Mouse (Mus musculus) kidney, adult 2 months (tissue): ENCODE data around the gene Shkbp1. TPM values are rescaled to one million over a fixed set of nuclear protein-coding genes. Genes with fewer than 3 reads are reported as not detected.
A peak's percentile ranks its signal among the peaks of the same experiment; 100 is the strongest.

Source experiments
- DNase-seq: peaks from one replicate; pipeline ENCODE4 v3.0.0; 2021
- H3K27ac ChIP-seq: fragments of 200-500 bp; 2 replicates; pipeline ENCODE4 v1.5.1; 2012; ENCODE audit warnings: low read depth, low read length, control low read depth, inconsistent platforms; ENCODE audit not compliant: insufficient read depth
- H3K27me3 ChIP-seq: fragments of 200-500 bp; replicated peaks from 2 replicates; pipeline ENCODE4 v1.6.1; 2012; ENCODE audit warnings: mild to moderate bottlenecking, moderate library complexity, low read length, inconsistent platforms; ENCODE audit not compliant: control insufficient read depth, insufficient read depth
- H3K36me3 ChIP-seq: fragments of 200-500 bp; 2 replicates; pipeline ENCODE4 v1.6.1; 2012; ENCODE audit warnings: mild to moderate bottlenecking, moderate library complexity, low read length, inconsistent platforms; ENCODE audit not compliant: control insufficient read depth, insufficient read depth
- H3K4me1 ChIP-seq: fragments of 200-500 bp; 2 replicates; pipeline ENCODE4 v1.6.1; 2011; ENCODE audit warnings: low read length; ENCODE audit not compliant: control insufficient read depth, insufficient read depth
- H3K4me3 ChIP-seq: fragments of 200-500 bp; 2 replicates; pipeline ENCODE4 v1.5.1; 2011; ENCODE audit warnings: mild to moderate bottlenecking, low read depth, low read length, control low read depth; ENCODE audit not compliant: insufficient read depth
- CTCF ChIP-seq: fragments of 200-500 bp; conservative IDR thresholded peaks from 2 replicates; pipeline ENCODE4 v1.5.1; 2011; ENCODE audit warnings: low read depth, mild to moderate bottlenecking, control low read depth, low read length, moderate library complexity, mixed read lengths; ENCODE audit not compliant: insufficient read depth, insufficient read length
- POLR2A ChIP-seq: fragments of 200-500 bp; IDR thresholded peaks from one replicate; pipeline ENCODE4 v1.6.1; 2011; ENCODE audit warnings: low read depth, low read length, control low read depth
- WGBS: fragments of 180-500 bp; shearing (Covaris S2); methylation state at CpG from one replicate; pipeline ENCODE4 v1.1.7; 2018; 5-methylcytosine and 5-hydroxymethylcytosine counted together
- polyA plus RNA-seq: library from polyadenylated mRNA; depleted of rRNA; stranded (reverse); fragments of >200 nt; gene quantifications from 2 replicates; pipeline ENCODE4 v1.2.3, GENCODE M21; 2012

The Shkbp1 gene
- polyA plus RNA-seq, 1 experiment = 39.2 TPM

- peaks cover 8% of the 10 kb centered on the region; the same call in 1 of the 2 replicates for H3K4me1 ChIP-seq
- under 1% methylated on average over 39 of the region's 77 CpGs for WGBS
- peak overlapping the region; percentile 51 for H3K4me3 ChIP-seq
- peak overlapping the region; percentile 42 for H3K27ac ChIP-seq
- no peak for DNase-seq
- H3K36me3 ChIP-seq = no peaks in the 10 kb centered on the region
- no peak for TF ChIP-seq CTCF
- TF ChIP-seq POLR2A = no peak
- H3K27me3 ChIP-seq = no peaks in the 10 kb centered on the region
These were observed 22.4 kb downstream of the Shkbp1 start for GRCm38 (mm10) chr7:27333316-27333941.

- DNase-seq = peak; percentile 91
- TF ChIP-seq CTCF (peak; percentile 81), POLR2A (no peak)
- Histone ChIP-seq H3K27me3 (no peaks in the 10 kb centered on the region), H3K27ac (peak overlapping the region; percentile 87), H3K4me1 (peaks cover 8% of the 10 kb centered on the region; the same call in 1 of the 2 replicates), H3K36me3 (no peaks in the 10 kb centered on the region), H3K4me3 (peak overlapping the region; percentile 51)
- WGBS = 1% methylated on average over 38 of the region's 39 CpGs
These were observed 23.2 kb downstream of the Shkbp1 start for GRCm38 (mm10) chr7:27332353-27333199.

GRCm38 (mm10) chr7:27331854-27332253 lies 24.0 kb downstream of the Shkbp1 start:
- Histone ChIP-seq H3K36me3 (no peaks in the 10 kb centered on the region), H3K27me3 (no peaks in the 10 kb centered on the region), H3K4me1 (peaks cover 8% of the 10 kb centered on the region; the same call in 1 of the 2 replicates), H3K27ac (peak overlapping the region; percentile 87), H3K4me3 (peak overlapping the region; percentile 51)
- 4% methylated on average over 8 of the region's 8 CpGs for WGBS
- TF ChIP-seq POLR2A = no peak
- TF ChIP-seq CTCF = no peak
- no peak for DNase-seq

GRCm38 (mm10) chr7:27331541-27331851 lies 24.3 kb downstream of the Shkbp1 start:
- peaks cover 8% of the 10 kb centered on the region; the same call in 1 of the 2 replicates for H3K4me1 ChIP-seq
- DNase-seq = no peak
- peak overlapping the region; percentile 87 for H3K27ac ChIP-seq
- TF ChIP-seq POLR2A = no peak
- no peaks in the 10 kb centered on the region for H3K27me3 ChIP-seq
- no peaks in the 10 kb centered on the region for H3K36me3 ChIP-seq
- H3K4me3 ChIP-seq = peak overlapping the region; percentile 46
- 5% methylated on average over 8 of the region's 8 CpGs for WGBS

- H3K4me3 ChIP-seq = peak overlapping the region; percentile 46
- TF ChIP-seq CTCF = no peak
- TF ChIP-seq POLR2A = no peak
- DNase-seq = peak; percentile 98
- peaks cover 8% of the 10 kb centered on the region; the same call in 1 of the 2 replicates for H3K4me1 ChIP-seq
- H3K36me3 ChIP-seq = no peaks in the 10 kb centered on the region
- no peaks in the 10 kb centered on the region for H3K27me3 ChIP-seq
- peak overlapping the region; percentile 87 for H3K27ac ChIP-seq
- WGBS = under 1% methylated on average over 39 of the region's 39 CpGs
These were observed 24.9 kb downstream of the Shkbp1 start for GRCm38 (mm10) chr7:27330709-27331540.

- 33% methylated on average over 17 of the region's 17 CpGs for WGBS
- no peaks in the 10 kb centered on the region for H3K36me3 ChIP-seq
- TF ChIP-seq CTCF (no peak), POLR2A (no peak)
- peaks cover 8% of the 10 kb centered on the region; the same call in 1 of the 2 replicates for H3K4me1 ChIP-seq
- no peak overlapping the region for H3K27ac ChIP-seq
- no peak for DNase-seq
- no peak overlapping the region for H3K4me3 ChIP-seq
- H3K27me3 ChIP-seq = no peaks in the 10 kb centered on the region
These were observed 25.8 kb downstream of the Shkbp1 start for GRCm38 (mm10) chr7:27329981-27330380.

- Histone ChIP-seq H3K36me3 (no peaks in the 10 kb centered on the region), H3K4me1 (peaks cover 8% of the 10 kb centered on the region; the same call in 1 of the 2 replicates), H3K27me3 (no peaks in the 10 kb centered on the region), H3K27ac (no peak overlapping the region), H3K4me3 (peak overlapping the region; percentile 21; the same call in 1 of the 2 replicates)
- 7% methylated on average over 45 of the region's 45 CpGs for WGBS
- TF ChIP-seq POLR2A (no peak), CTCF (peak; percentile 68)
- DNase-seq = peak; percentile 90
These were observed 26.4 kb downstream of the Shkbp1 start for GRCm38 (mm10) chr7:27329326-27329947.
